Mouse (Mus musculus) thymus, postnatal 10 days (tissue): ENCODE results near the gene Cfap52.

ENCODE experiments used
- DNase-seq, 2 experiments: peaks; one replicate each; pipeline ENCODE4 v3.0.0; 2021; ENCODE audit warnings: low spot score in 2 of 2

The Cfap52 gene

GRCm38 (mm10) chr11:67965242-67965883, at the start of gene Cfap52:
Cfap52 (minus strand) TSS chr11:67965651.
- DNase-seq = peak; percentile 77 to 86

GRCm38 (mm10) chr11:68012207-68012606, 46.8 kb upstream of the Cfap52 start:
- no peak for DNase-seq

GRCm38 (mm10) chr11:68009377-68009776, 43.9 kb upstream of the Cfap52 start:
- no peak for DNase-seq

GRCm38 (mm10) chr11:68007645-68008044, 42.2 kb upstream of the Cfap52 start:
- DNase-seq = no peak

- DNase-seq = no peak
These were observed 40.9 kb upstream of the Cfap52 start for GRCm38 (mm10) chr11:68006216-68006789.

- DNase-seq = peak; percentile 26 to 74
These were observed 38.7 kb upstream of the Cfap52 start for GRCm38 (mm10) chr11:68004191-68004590.

- DNase-seq = no peak
These were observed 34.2 kb upstream of the Cfap52 start for GRCm38 (mm10) chr11:67999629-68000028.

GRCm38 (mm10) chr11:67998905-67999304, 33.5 kb upstream of the Cfap52 start:
- DNase-seq = no peak

GRCm38 (mm10) chr11:67995965-67996364, 30.5 kb upstream of the Cfap52 start:
- DNase-seq = no peak

- no peak for DNase-seq
These were observed 25.8 kb upstream of the Cfap52 start for GRCm38 (mm10) chr11:67991240-67991639.

GRCm38 (mm10) chr11:67983564-67983963, 18.1 kb upstream of the Cfap52 start:
- no peak for DNase-seq

- peak in 1 of 2 experiments; percentile 38 for DNase-seq
These were observed 9.8 kb upstream of the Cfap52 start for GRCm38 (mm10) chr11:67975252-67975651.

GRCm38 (mm10) chr11:67973225-67973624, 7.8 kb upstream of the Cfap52 start:
- DNase-seq = no peak

GRCm38 (mm10) chr11:67972606-67973005, 7.2 kb upstream of the Cfap52 start:
- no peak for DNase-seq

- no peak for DNase-seq
These were observed 2.4 kb upstream of the Cfap52 start for GRCm38 (mm10) chr11:67967831-67968230.

- peak; percentile 93 to 97 for DNase-seq
These were observed 741 bp upstream of the Cfap52 start, which contains the start of gene Stx8 for GRCm38 (mm10) chr11:67965905-67966878. Stx8 (plus strand) TSS chr11:67966193.

GRCm38 (mm10) chr11:67964110-67964509, 1.3 kb downstream of the Cfap52 start:
- no peak for DNase-seq

GRCm38 (mm10) chr11:67954413-67954812, 11.0 kb downstream of the Cfap52 start:
- no peak for DNase-seq

GRCm38 (mm10) chr11:67953604-67954003, 11.8 kb downstream of the Cfap52 start:
- DNase-seq = no peak

- no peak for DNase-seq
These were observed 16.0 kb downstream of the Cfap52 start for GRCm38 (mm10) chr11:67949475-67949874.

GRCm38 (mm10) chr11:67948229-67948628, 17.2 kb downstream of the Cfap52 start:
- DNase-seq = no peak

GRCm38 (mm10) chr11:67932156-67932555, 33.3 kb downstream of the Cfap52 start:
- no peak for DNase-seq
